Comparison of ENCODE assay signal across 1 mouse cellular context in genomic region chr11:75458169-75458568, GRCm38 (mm10).
TF ChIP-seq lines count a peak whose summit lies in the region.

No protein-coding gene starts in this region.

TF ChIP-seq in CH12.LX, 34 proteins besides CTCF, POLR2A, EP300 and RAD21:
- TF ChIP-seq NELFE (IDR thresholded peaks at IDR 0.05; ENCODE audit: low read depth, low read length) (peak; percentile 69; the same call in 1 of the 2 replicates), ZC3H11A (IDR thresholded peaks at IDR 0.05; ENCODE audit: low read depth, low read length) (no peak), SIN3A (IDR thresholded peaks at IDR 0.05; ENCODE audit: low read length) (peak; percentile 71), MAZ (IDR thresholded peaks at IDR 0.05; ENCODE audit: low read depth, low read length) (peak; percentile 97), HCFC1 (IDR thresholded peaks at IDR 0.05; ENCODE audit: low read depth, low read length) (peak; percentile 61), MYC (IDR thresholded peaks at IDR 0.05; ENCODE audit: low read depth, low read length) (no peak), ZNF384 (IDR thresholded peaks at IDR 0.05; ENCODE audit: low read depth, low read length) (no peak), USF2 (conservative IDR thresholded peaks at IDR 0.05; ENCODE audit: low read depth, low read length) (no peak), CHD2 (IDR thresholded peaks at IDR 0.05; ENCODE audit: low read length) (peak; percentile 84), KAT2A (IDR thresholded peaks at IDR 0.05; ENCODE audit: insufficient replicate concordance, low read length) (0 out of 2 replicates have a peak, but pooled peaks have one; percentile 13), IRF4 (IDR thresholded peaks at IDR 0.05; ENCODE audit: low read depth, low read length) (peak; percentile 76), TBP (conservative IDR thresholded peaks at IDR 0.05; ENCODE audit: low read depth, low read length) (no peak), JUND (conservative IDR thresholded peaks at IDR 0.05; ENCODE audit: low read depth, low read length) (no peak), TCF12 (IDR thresholded peaks at IDR 0.05; ENCODE audit: low read depth, low read length) (peak; percentile 53; the same call in 1 of the 2 replicates), SMC3 (IDR thresholded peaks at IDR 0.05; ENCODE audit: low read depth, low read length) (peak; percentile 81), MXI1 (IDR thresholded peaks at IDR 0.05; ENCODE audit: low read depth, low read length) (no peak; the same call in 1 of the 2 replicates)
